Mouse (Mus musculus) gastrocnemius, adult 2 months (tissue): ENCODE measurements around the gene Fbxl18. TPM values are rescaled to one million over a fixed set of nuclear protein-coding genes. Genes with fewer than 3 reads are reported as not detected.

Source experiments
- DNase-seq: peaks from one replicate; pipeline ENCODE4 v3.0.0; 2022
- H3K27ac ChIP-seq: fragments of 200-600 bp; 2 replicates; pipeline ENCODE4 v1.8.1; 2022; ENCODE audit warnings: mild to moderate bottlenecking
- H3K4me3 ChIP-seq: fragments of 200-600 bp; 2 replicates; pipeline ENCODE4 v1.8.1; 2022; ENCODE audit warnings: mild to moderate bottlenecking, moderate library complexity
- CTCF ChIP-seq: fragments of 200-600 bp; IDR thresholded peaks from 2 replicates; pipeline ENCODE4 v1.8.1; 2022; ENCODE audit warnings: antibody characterized with exemption, mild to moderate bottlenecking, moderate library complexity
- intact Hi-C: fragments of 180-260 bp; cut with DNase I; formaldehyde crosslinking; loops from one replicate; pipeline ENCODE4 v1.15.1; 2025
- long read RNA-seq, 2 experiments: library from polyadenylated mRNA; stranded (forward); transcript quantifications; one replicate each; pipeline ENCODE4 v2.0.0; 2021
- total RNA-seq, 2 experiments: library from RNA; stranded (reverse); gene quantifications; 2 replicates each; pipeline ENCODE4 v1.2.3; 2021

The Fbxl18 gene
- total RNA-seq: 1 to 10 TPM; 5.8 to 6.2 TPM
- long read RNA-seq, experiment 1, full-length matches to known transcripts: 2 of 4 reads
- long read RNA-seq, experiment 1, partial matches to known transcripts: 1 of 4 reads
- long read RNA-seq, experiment 1, other reads (novel, unspliced or antisense): 1 of 4 reads
- long read RNA-seq, experiment 2, full-length matches to known transcripts: 2 of 3 reads
- long read RNA-seq, experiment 2, partial matches to known transcripts: 0 of 3 reads
- long read RNA-seq, experiment 2, other reads (novel, unspliced or antisense): 1 of 3 reads

- no peak for TF ChIP-seq CTCF
- peak; percentile 96 for DNase-seq
- intact Hi-C loops: no loop called here
Measured at GRCm38 (mm10) chr5:142894918-142895613, at the start of gene Fbxl18. Fbxl18 (minus strand) TSS chr5:142895421.

GRCm38 (mm10) chr5:142940393-142940792 is 45.2 kb upstream of the Fbxl18 start:
- intact Hi-C loops: no loop called here

More at GRCm38 (mm10) chr5:142894918-142895613, at the start of gene Fbxl18:
- H3K27ac ChIP-seq: peak within 1 kb of the TSS; percentile 96
- H3K4me3 ChIP-seq: peak within 1 kb of the TSS; percentile 93

GRCm38 (mm10) chr5:142937956-142938727 is 42.9 kb upstream of the Fbxl18 start:
- Histone ChIP-seq H3K27ac (no peak overlapping the region), H3K4me3 (no peak overlapping the region)
- intact Hi-C loops: loop anchor here (2.0 kb wide), 1 partner anchor 99 kb away; no protein-coding TSS in a partner anchor
- DNase-seq: peak; percentile 52
- TF ChIP-seq CTCF: no peak

More at GRCm38 (mm10) chr5:142940393-142940792, 45.2 kb upstream of the Fbxl18 start:
- DNase-seq: no peak
- TF ChIP-seq CTCF: peak; percentile 36
- no peak overlapping the region for H3K4me3 ChIP-seq
- H3K27ac ChIP-seq: no peak overlapping the region

- TF ChIP-seq CTCF: no peak
- DNase-seq: peak; percentile 85
- intact Hi-C loops: loop anchor here (1.0 to 2.0 kb wide), 2 partner anchors 100 to 128 kb away; no protein-coding TSS in a partner anchor
- Histone ChIP-seq H3K27ac (peak overlapping the region; percentile 70), H3K4me3 (peak overlapping the region; percentile 59)
Measured at GRCm38 (mm10) chr5:142936336-142936719, 41.1 kb upstream of the Fbxl18 start.

- Histone ChIP-seq H3K4me3 (peak overlapping the region; percentile 59), H3K27ac (peak overlapping the region; percentile 70)
- peak; percentile 57 for TF ChIP-seq CTCF
- intact Hi-C loops: loop anchor here (1.0 to 2.0 kb wide), 2 partner anchors 101 to 129 kb away; no protein-coding TSS in a partner anchor
- peak; percentile 86 for DNase-seq
Measured at GRCm38 (mm10) chr5:142935642-142936335, 40.6 kb upstream of the Fbxl18 start.

GRCm38 (mm10) chr5:142932731-142933130 is 37.5 kb upstream of the Fbxl18 start:
- peak overlapping the region; percentile 49 for H3K4me3 ChIP-seq
- TF ChIP-seq CTCF: no peak
- H3K27ac ChIP-seq: peak overlapping the region; percentile 84
- DNase-seq: no peak
- intact Hi-C loops: loop anchor here (1.0 to 5.0 kb wide), 3 partner anchors 27 to 165 kb away; no protein-coding TSS in a partner anchor

GRCm38 (mm10) chr5:142932084-142932685 is 37.0 kb upstream of the Fbxl18 start:
- peak; percentile 80 for DNase-seq
- intact Hi-C loops: loop anchor here (1.0 to 5.0 kb wide), 3 partner anchors 27 to 165 kb away; no protein-coding TSS in a partner anchor
- H3K27ac ChIP-seq: peak overlapping the region; percentile 84
- H3K4me3 ChIP-seq: peak overlapping the region; percentile 49
- peak; percentile 91 for TF ChIP-seq CTCF

GRCm38 (mm10) chr5:142931241-142931745 is 36.1 kb upstream of the Fbxl18 start:
- no peak for TF ChIP-seq CTCF
- peak; percentile 47 for DNase-seq
- Histone ChIP-seq H3K27ac (peak overlapping the region; percentile 84), H3K4me3 (peak overlapping the region; percentile 49)
- intact Hi-C loops: loop anchor here (2.0 to 5.0 kb wide), 2 partner anchors 108 to 164 kb away; no protein-coding TSS in a partner anchor

- Histone ChIP-seq H3K4me3 (peak overlapping the region; percentile 81), H3K27ac (peak overlapping the region; percentile 94)
- no peak for DNase-seq
- intact Hi-C loops: loop anchor here (2.0 kb wide), 1 partner anchor 19 kb away; no protein-coding TSS in a partner anchor
- no peak for TF ChIP-seq CTCF
Measured at GRCm38 (mm10) chr5:142929400-142929752, 34.2 kb upstream of the Fbxl18 start.

GRCm38 (mm10) chr5:142928749-142929399 is 33.7 kb upstream of the Fbxl18 start:
- intact Hi-C loops: loop anchor here (2.0 kb wide), 1 partner anchor 18 kb away; no protein-coding TSS in a partner anchor
- no peak for TF ChIP-seq CTCF
- DNase-seq: peak; percentile 92
- H3K4me3 ChIP-seq: peak overlapping the region; percentile 81
- peak overlapping the region; percentile 94 for H3K27ac ChIP-seq
